Mouse (Mus musculus): ENCODE measurements at regions not wholly inside any gene's neighbourhood (a gene's known extent, or its start where the extent isn't known, plus 50 kb on each side); places are given as distances from the start of the nearest gene placed in this dataset.

DNA sequence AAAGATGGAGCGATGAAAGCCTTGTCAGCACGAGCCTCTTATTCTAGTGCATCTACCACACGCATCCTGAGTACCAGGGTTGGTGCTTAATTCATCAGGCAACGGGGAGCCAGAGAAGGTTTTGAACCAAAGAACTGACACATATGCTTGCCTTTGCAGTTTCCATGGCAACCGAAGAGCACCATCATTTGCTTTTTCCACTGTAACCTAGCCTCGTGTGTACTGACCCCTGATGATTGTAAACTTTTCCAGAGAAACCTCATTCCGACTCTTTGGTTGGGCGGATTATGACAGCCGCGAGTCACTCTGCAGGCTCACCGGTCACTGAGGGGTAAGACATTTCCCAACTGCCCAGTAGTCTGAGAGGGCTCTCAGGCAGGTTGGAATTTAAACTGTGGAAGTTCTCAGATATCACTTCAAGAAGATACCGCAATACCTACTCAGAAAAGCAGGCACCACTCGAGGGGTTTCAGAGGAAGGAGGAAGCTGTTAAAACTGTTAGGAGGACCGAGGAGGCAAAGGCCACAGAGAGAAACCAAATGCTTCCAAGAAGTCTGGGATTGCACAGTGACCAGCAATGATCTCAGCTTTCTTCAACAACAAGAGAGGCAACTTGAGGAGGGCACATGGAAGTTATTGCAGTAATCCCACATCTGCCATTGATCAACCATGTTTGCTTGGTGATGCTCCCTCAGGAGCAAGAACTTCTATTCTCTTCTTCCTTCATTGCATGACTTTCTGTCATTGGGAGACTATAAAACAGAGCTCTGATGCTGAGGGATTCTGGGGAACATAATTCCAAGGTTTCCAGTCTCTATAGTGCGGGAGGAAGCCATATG, 117.8 kb downstream of the Cartpt start:
- 84% methylated on average over 15 of the region's 15 CpGs for WGBS
- no peak overlapping the region for H3K4me3 ChIP-seq (ENCODE audit: extremely low read depth, insufficient read depth, insufficient read length)
- no peak overlapping the region for H3K27ac ChIP-seq (ENCODE audit: insufficient read depth, low read length)
- H3K4me1 ChIP-seq (ENCODE audit: control insufficient read depth, insufficient read depth, insufficient read length): no peaks in the 10 kb centered on the region
- TF ChIP-seq POLR2A (IDR thresholded peaks at IDR 0.05; ENCODE audit: low read depth, low read length) (no peak), CTCF (IDR thresholded peaks at IDR 0.05; ENCODE audit: extremely low read depth, insufficient read depth, insufficient read length, insufficient replicate concordance) (no peak)
- no peaks in the 10 kb centered on the region for H3K36me3 ChIP-seq (ENCODE audit: control insufficient read depth, insufficient read depth, low read length)
- DNase-seq (ENCODE audit: low read depth in 1 of 2, low spot score in 2 of 2): no peak
- H3K27me3 ChIP-seq (ENCODE audit: control insufficient read depth, insufficient read depth, low read length): no peaks in the 10 kb centered on the region

DNA sequence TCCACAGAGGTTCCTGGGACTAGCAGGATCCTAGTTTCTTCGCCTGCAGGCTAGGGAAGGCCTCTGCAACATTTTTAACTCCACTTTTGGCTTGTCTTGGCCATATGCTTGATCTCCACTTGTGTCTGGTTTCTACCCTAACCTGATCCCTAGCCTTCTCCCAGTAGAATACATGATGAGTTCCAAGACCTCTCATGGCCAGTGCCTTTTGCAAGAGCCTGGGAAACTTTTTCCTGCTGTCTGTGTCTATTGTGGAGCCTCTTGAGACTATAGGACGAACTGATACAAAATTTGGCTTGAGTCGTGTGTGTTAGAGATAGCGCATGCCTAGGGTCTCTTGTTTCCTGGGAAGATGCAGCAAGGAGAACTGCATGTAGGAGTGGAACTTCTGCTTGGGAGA, 119.3 kb downstream of the Cartpt start:
- no peak overlapping the region for H3K4me3 ChIP-seq (ENCODE audit: extremely low read depth, insufficient read depth, insufficient read length)
- H3K4me1 ChIP-seq (ENCODE audit: control insufficient read depth, insufficient read depth, insufficient read length): no peaks in the 10 kb centered on the region
- H3K27ac ChIP-seq (ENCODE audit: insufficient read depth, low read length): no peak overlapping the region
- 81% methylated on average over 4 of the region's 4 CpGs for WGBS
- TF ChIP-seq CTCF (IDR thresholded peaks at IDR 0.05; ENCODE audit: extremely low read depth, insufficient read depth, insufficient read length, insufficient replicate concordance): no peak
- no peak for TF ChIP-seq POLR2A (IDR thresholded peaks at IDR 0.05; ENCODE audit: low read depth, low read length)
- H3K27me3 ChIP-seq (ENCODE audit: control insufficient read depth, insufficient read depth, low read length): no peaks in the 10 kb centered on the region
- H3K36me3 ChIP-seq (ENCODE audit: control insufficient read depth, insufficient read depth, low read length): no peaks in the 10 kb centered on the region
- DNase-seq (ENCODE audit: low read depth in 1 of 2, low spot score in 2 of 2): no peak

DNA sequence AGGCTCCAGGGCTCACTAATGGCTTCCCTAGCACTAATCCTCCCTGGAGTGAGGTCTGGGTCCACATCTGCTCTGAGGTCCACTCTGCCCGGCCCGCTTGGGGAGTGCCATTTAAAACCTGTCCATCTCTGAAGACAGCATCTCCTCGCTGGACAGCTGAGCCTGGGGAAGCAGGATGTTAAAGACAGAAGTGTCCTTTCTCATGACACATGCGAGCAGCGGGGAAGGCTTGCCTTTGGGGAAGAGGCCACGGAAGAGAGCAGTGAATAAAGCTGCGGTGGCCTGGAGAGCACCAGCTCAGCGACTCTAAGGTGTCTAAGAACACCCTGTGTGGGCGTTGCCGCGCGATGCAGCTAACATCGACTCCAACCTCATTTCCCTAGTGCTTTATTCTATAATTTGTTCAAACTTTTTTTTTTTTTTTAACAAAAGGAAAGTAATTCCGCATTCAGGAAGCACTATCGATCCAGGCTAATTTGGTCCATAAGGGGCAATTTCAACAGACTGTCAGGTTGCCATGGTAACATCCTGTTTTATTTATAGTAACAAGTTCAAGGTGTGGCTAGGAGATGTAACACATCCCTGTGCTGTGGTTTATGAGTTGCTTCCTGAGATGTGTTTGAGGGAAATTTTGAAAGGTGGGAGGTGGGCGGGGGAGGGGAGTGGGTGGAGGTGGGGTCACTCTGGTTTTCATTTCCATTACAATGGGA, 120.0 kb downstream of the Cartpt start:
- WGBS: 37% methylated on average over 16 of the region's 16 CpGs
- H3K36me3 ChIP-seq (ENCODE audit: control insufficient read depth, insufficient read depth, low read length): no peaks in the 10 kb centered on the region
- H3K27me3 ChIP-seq (ENCODE audit: control insufficient read depth, insufficient read depth, low read length): no peaks in the 10 kb centered on the region
- H3K4me3 ChIP-seq (ENCODE audit: extremely low read depth, insufficient read depth, insufficient read length): no peak overlapping the region
- TF ChIP-seq CTCF (IDR thresholded peaks at IDR 0.05; ENCODE audit: extremely low read depth, insufficient read depth, insufficient read length, insufficient replicate concordance) (no peak), POLR2A (IDR thresholded peaks at IDR 0.05; ENCODE audit: low read depth, low read length) (no peak)
- H3K4me1 ChIP-seq (ENCODE audit: control insufficient read depth, insufficient read depth, insufficient read length): no peaks in the 10 kb centered on the region
- DNase-seq (ENCODE audit: low read depth in 1 of 2, low spot score in 2 of 2): no peak
- H3K27ac ChIP-seq (ENCODE audit: insufficient read depth, low read length): no peak overlapping the region

DNA sequence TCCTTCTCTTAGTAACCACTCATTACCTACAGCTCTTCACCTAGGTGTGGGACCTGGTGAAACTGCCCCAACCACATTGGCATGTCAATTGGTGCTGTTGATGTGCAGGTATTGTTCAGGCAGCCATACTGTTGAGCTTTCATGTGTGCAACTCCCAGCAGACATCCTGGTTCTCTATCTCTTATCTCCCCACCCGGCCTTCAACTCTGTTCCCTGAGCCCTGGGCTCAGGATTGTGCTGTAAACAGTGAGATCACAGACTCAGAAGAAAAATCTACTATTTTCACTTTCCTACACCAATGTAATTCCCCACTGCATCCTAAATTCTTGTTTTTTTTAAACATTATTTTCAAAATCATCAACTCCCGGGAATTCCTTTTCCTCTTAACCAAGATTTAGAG, 122.1 kb downstream of the Cartpt start:
- Histone ChIP-seq H3K4me1 (ENCODE audit: control insufficient read depth, insufficient read depth, insufficient read length) (no peaks in the 10 kb centered on the region), H3K36me3 (ENCODE audit: control insufficient read depth, insufficient read depth, low read length) (no peaks in the 10 kb centered on the region), H3K27me3 (ENCODE audit: control insufficient read depth, insufficient read depth, low read length) (no peaks in the 10 kb centered on the region), H3K27ac (ENCODE audit: insufficient read depth, low read length) (no peak overlapping the region), H3K4me3 (ENCODE audit: extremely low read depth, insufficient read depth, insufficient read length) (no peak overlapping the region)
- 75% methylated on average over 2 of the region's 2 CpGs for WGBS
- TF ChIP-seq CTCF (IDR thresholded peaks at IDR 0.05; ENCODE audit: extremely low read depth, insufficient read depth, insufficient read length, insufficient replicate concordance): no peak
- TF ChIP-seq POLR2A (IDR thresholded peaks at IDR 0.05; ENCODE audit: low read depth, low read length): no peak
- no peak for DNase-seq (ENCODE audit: low read depth in 1 of 2, low spot score in 2 of 2)

DNA sequence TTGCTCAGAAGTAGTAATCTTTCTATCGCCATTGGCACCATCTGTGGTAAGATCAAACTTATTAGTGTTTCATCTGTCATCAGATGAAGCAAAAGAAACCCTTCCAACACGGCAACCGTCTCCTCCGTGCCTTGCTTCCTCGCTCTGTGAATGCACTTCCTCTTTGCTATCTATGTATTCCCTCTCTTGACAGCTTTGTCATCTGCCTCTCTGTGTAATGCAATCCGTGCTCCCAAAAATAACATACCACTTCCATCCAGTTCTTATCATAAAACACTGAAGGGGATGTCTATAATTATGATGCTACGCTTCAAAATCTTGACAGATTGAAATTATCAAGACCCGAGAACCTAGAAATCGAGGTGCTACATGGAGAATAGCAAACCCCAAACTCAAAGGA, 123.2 kb downstream of the Cartpt start:
- WGBS: 67% methylated on average over 9 of the region's 9 CpGs
- no peak overlapping the region for H3K4me3 ChIP-seq (ENCODE audit: extremely low read depth, insufficient read depth, insufficient read length)
- no peaks in the 10 kb centered on the region for H3K27me3 ChIP-seq (ENCODE audit: control insufficient read depth, insufficient read depth, low read length)
- TF ChIP-seq POLR2A (IDR thresholded peaks at IDR 0.05; ENCODE audit: low read depth, low read length) (no peak), CTCF (IDR thresholded peaks at IDR 0.05; ENCODE audit: extremely low read depth, insufficient read depth, insufficient read length, insufficient replicate concordance) (no peak)
- no peaks in the 10 kb centered on the region for H3K36me3 ChIP-seq (ENCODE audit: control insufficient read depth, insufficient read depth, low read length)
- no peak for DNase-seq (ENCODE audit: low read depth in 1 of 2, low spot score in 2 of 2)
- H3K4me1 ChIP-seq (ENCODE audit: control insufficient read depth, insufficient read depth, insufficient read length): no peaks in the 10 kb centered on the region
- no peak overlapping the region for H3K27ac ChIP-seq (ENCODE audit: insufficient read depth, low read length)

DNA sequence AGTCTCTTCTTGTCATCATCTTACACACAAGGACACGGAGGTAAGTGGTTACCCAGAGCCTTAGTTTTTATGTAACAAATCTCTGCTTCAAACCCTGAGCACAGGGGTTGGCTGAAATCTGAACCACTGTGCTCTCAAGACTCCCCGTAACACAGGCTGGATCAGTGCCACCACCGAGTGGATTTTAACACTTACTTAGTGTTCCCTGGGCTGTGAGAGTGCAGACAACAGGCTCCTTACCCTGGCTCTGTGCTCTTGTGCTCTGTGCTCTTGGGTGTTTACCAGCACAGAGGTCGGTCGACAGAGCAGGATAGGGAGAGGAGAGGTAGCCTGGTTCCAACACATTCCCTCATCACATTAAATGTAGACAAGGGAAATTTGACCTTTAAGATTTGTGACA, 134.9 kb downstream of the Cartpt start:
- DNase-seq (ENCODE audit: low read depth in 1 of 2, low spot score in 2 of 2): no peak
- WGBS: 66% methylated on average over 5 of the region's 5 CpGs
- H3K36me3 ChIP-seq (ENCODE audit: control insufficient read depth, insufficient read depth, low read length): no peaks in the 10 kb centered on the region
- H3K4me1 ChIP-seq (ENCODE audit: control insufficient read depth, insufficient read depth, insufficient read length): no peaks in the 10 kb centered on the region
- no peak for TF ChIP-seq POLR2A (IDR thresholded peaks at IDR 0.05; ENCODE audit: low read depth, low read length)
- no peak for TF ChIP-seq CTCF (IDR thresholded peaks at IDR 0.05; ENCODE audit: extremely low read depth, insufficient read depth, insufficient read length, insufficient replicate concordance)
- H3K27me3 ChIP-seq (ENCODE audit: control insufficient read depth, insufficient read depth, low read length): no peaks in the 10 kb centered on the region
- H3K4me3 ChIP-seq (ENCODE audit: extremely low read depth, insufficient read depth, insufficient read length): no peak overlapping the region
- H3K27ac ChIP-seq (ENCODE audit: insufficient read depth, low read length): no peak overlapping the region

DNA sequence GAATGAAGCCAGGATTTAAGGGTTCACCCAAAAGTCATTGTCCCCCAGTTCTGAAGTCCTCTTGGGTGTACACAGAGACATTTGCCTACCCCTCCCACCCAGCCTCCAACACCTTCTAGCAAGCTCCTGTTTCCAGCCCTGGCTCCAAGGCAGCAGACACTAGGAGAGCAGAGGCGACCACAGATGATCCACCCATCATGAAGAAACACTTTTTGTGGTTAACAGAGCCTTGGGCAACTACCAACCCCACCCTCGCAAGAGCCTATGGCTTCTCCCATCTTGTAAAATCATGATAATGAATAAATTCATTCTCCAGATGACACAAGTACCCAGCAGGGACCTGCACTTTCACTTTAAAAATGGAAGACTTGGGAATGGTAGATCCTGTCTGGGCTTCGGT, 136.1 kb downstream of the Cartpt start:
- TF ChIP-seq CTCF (IDR thresholded peaks at IDR 0.05; ENCODE audit: extremely low read depth, insufficient read depth, insufficient read length, insufficient replicate concordance) (no peak), POLR2A (IDR thresholded peaks at IDR 0.05; ENCODE audit: low read depth, low read length) (no peak)
- no peak overlapping the region for H3K4me3 ChIP-seq (ENCODE audit: extremely low read depth, insufficient read depth, insufficient read length)
- H3K4me1 ChIP-seq (ENCODE audit: control insufficient read depth, insufficient read depth, insufficient read length): no peaks in the 10 kb centered on the region
- 75% methylated on average over 3 of the region's 3 CpGs for WGBS
- H3K27ac ChIP-seq (ENCODE audit: insufficient read depth, low read length): no peak overlapping the region
- no peaks in the 10 kb centered on the region for H3K27me3 ChIP-seq (ENCODE audit: control insufficient read depth, insufficient read depth, low read length)
- no peaks in the 10 kb centered on the region for H3K36me3 ChIP-seq (ENCODE audit: control insufficient read depth, insufficient read depth, low read length)
- no peak for DNase-seq (ENCODE audit: low read depth in 1 of 2, low spot score in 2 of 2)
